Mouse (Mus musculus) T-helper 17 cell (primary cell): ENCODE measurements around the gene Reep6.

Source experiments
- in situ Hi-C, 2 experiments: fragments of 300-600 bp; cut with MboI, MseI; formaldehyde crosslinking; loops; 1 replicate in 1 of 2; 2 replicates in 1 of 2; pipeline ENCODE4 v1.15.1; 2025; ENCODE audit warnings: high pct_unique_total_duplicates in 2 of 2

Reep6 gene

GRCm38 (mm10) chr10:80385310-80385709, 55.6 kb downstream of the Reep6 start:
- in situ Hi-C loops = no loop called here
